Mouse (Mus musculus) skeletal muscle tissue, adult 2 months (tissue): ENCODE measurements around the gene Tdrd7.

Source experiments
- DNase-seq: peaks from one replicate; pipeline ENCODE4 v3.0.0-alpha.2; 2012; ENCODE audit warnings: low read depth, low spot score

The Tdrd7 gene

DNA sequence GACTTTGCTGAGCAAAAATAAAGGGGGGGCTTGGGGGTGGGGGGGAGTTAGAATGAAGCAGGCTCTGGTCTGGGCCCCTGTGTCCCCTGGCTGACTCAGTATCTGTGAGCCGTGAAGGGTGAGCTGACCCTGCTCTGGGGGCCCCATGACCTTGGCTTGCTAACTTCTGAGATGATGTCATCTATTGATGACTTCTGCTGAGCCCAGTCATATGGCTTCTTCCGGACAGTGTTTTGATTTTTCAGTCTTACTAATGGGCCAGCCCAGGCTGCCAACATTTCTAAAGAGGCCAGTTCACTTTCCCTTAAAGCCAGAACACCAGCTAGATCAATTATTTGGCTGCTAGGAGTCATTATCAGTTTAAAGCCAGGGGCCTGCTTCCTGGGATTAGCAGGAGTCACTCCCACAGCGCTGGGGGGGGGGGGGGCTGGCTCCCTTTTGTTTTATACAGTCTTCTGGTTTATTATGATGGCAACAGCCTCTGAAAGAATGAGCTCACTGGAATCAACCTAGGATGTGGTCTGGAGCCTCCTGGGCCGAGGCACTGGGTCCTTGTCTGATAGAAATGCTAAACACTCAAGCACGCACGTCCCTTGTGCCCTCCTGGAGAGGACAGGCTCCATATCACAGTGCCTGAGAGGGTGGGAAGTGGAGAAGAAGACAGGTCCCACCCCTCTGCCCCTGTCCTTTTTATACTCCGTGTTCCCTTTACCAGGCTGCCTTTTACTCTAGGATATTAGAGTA lies 76.8 kb downstream of the Tdrd7 start:
- DNase-seq: no peak

GRCm38 (mm10) chr4:46042505-46042850 lies 77.3 kb downstream of the Tdrd7 start:
- DNase-seq: peak; percentile 67

DNA sequence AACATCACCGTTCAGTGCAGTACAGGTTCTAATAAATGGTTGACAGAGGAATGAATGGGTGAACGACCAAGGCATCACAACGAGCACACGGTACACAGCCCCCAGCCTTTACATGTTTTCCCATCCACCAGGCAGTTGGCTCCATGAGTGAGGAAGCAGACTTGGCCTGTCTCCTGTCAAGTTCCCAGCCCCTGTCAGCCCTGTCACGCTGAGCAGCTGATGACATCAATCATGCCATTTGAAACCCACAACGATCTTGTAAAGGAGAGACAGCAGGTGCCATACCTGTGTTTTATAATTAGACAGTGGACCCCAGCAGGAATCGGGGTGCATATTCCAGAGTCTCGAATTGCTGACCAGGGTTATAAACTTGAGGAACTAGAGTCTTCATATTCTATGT lies 78.2 kb downstream of the Tdrd7 start:
- peak; percentile 78 for DNase-seq

- no peak for DNase-seq
Observed at GRCm38 (mm10) chr4:46047971-46048370, 82.8 kb downstream of the Tdrd7 start.

GRCm38 (mm10) chr4:46048418-46048817 lies 83.3 kb downstream of the Tdrd7 start:
- no peak for DNase-seq

DNA sequence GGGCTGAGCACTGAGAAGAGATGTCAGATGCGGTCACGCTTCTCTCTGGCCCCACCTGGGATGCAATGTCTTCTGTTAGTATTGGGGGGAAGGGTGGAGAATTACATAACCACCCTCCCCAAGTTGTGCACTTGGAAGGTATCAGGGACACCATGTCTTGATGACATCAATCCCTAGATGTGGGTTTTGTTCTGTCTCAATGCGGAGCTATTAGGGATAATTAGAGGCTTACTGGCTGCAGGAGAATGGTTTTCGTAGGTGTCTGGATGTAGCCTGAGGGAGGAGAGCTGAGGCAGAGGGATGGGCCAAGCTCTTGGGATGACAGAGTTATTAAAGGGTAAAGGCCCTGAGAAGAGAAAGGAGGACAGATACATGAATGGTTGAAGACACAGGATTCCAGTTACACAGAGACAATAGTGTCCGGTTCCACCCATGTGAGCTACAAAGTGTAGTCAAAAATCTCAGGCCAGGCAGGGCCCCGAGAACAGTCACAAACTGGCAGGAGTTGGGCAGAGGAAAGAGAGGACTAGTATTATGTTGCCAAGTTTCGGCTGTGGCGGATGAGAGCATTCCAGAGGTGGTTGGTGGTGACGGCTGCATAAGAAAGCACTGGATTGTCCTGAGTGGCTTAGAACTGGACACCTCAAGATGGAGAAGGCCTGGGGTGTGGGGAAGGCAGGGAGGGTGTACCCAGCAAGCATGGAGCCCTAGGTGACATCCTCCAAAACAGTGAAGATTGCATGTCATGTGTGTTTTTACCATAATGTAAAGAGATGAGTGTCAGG lies 88.4 kb downstream of the Tdrd7 start:
- no peak for DNase-seq

GRCm38 (mm10) chr4:46056163-46056562 lies 91.0 kb downstream of the Tdrd7 start:
- no peak for DNase-seq

- DNase-seq: no peak
Observed at GRCm38 (mm10) chr4:46061259-46061962, 96.3 kb downstream of the Tdrd7 start.

- no peak for DNase-seq
Observed at GRCm38 (mm10) chr4:46063841-46064240, 98.7 kb downstream of the Tdrd7 start.

DNA sequence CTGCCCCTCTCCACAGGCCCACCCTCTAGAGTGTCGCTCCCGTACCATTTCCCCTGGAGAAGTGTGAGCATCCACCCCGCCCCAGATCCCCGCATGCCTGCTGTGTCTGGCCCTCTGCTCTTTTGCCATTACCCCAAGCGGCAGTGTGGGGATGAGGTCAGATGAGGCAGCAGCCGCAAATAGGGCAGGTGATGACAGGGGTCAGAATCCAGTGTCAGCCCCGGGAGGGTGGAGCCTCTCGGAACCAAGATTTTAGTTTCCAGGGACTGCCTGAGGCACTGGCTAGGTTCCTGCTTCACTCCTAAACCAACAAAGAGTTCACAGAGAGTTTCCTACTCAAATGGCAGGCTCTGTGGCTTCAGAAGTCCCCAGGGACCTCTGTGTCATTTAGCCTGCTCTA lies 99.1 kb downstream of the Tdrd7 start:
- DNase-seq: peak; percentile 86

DNA sequence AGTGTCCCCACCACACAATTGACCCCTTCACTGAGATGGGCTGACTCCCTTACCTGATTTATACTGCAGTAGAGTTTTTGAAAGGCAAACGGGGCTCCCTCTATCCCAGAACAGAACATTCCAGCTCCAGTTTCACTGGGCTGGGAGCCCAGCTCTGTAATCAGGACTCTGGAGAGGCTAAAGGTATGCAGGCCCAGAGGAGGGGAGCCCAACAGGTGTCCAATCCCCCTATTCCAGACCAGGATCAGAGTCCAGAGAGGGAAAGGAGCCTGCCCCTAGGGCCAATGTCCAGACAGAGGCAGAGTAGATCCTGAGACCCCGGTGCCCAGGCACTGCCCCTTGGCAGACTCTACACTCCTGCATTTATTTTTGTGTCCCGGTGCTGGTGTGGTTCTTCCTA lies 99.8 kb downstream of the Tdrd7 start:
- DNase-seq: peak; percentile 69

DNA sequence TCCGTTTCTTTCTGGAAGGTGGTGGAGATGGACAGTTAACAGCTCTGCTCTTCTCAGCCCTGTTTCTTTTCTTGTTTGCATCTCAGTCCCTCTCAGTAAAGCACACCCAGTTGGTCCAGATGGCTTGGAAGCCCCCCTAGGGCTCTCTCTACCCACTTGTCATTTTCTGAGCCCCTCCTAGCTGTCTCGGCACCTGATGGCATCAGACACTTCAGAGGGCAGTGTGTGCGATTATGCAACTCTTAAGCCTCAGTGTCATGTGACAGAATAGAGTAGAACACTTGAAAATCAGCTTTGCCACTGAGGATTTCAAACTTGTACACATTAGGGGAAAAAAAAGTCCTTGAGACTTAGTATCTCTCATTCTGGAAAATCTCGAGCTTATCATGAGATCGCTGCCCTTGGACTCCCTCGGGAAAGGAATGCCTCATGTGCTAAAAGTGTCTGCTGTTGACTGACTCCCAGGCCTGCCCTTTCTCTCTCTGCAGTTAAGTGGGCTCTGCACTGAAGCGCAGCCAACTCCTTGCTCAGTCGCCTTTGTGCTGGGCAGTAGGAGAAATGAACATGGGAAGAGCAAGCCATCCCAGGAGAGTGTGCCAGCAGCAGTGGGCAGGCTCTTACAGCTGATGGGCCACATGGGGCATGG lies 100.7 kb downstream of the Tdrd7 start:
- no peak for DNase-seq

GRCm38 (mm10) chr4:46068060-46068459 lies 102.9 kb downstream of the Tdrd7 start:
- no peak for DNase-seq

GRCm38 (mm10) chr4:46068573-46068972 lies 103.4 kb downstream of the Tdrd7 start:
- DNase-seq: no peak

DNA sequence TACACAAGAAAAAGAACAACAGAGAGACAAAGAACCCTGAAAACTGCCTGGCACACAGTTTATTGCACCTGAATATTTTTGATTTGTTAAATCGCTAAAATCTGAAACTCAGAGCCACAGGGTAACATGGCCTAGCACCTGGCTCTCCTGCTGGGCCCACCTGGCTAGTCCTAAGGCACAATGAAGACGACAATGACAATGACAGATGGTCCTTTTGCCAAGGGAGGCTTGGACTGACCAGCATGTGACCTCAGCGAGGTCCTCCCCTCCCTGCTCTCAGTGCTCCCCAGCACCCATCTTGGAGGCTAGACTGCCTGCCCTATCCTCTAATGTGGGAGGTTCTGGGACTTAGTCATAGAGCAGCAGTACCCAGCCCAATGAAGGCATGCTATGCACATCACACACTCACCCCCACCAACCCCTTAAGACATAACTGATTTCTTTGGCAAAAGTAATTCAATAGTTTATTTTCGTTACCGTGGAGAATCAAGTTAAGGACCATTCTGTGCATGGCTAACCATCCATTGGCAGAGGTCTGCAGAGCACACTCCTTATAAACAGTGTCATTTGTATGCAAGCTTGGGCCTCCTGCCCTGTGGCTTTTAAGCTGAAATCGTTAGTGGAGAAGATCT lies 104.8 kb downstream of the Tdrd7 start:
- no peak for DNase-seq

DNA sequence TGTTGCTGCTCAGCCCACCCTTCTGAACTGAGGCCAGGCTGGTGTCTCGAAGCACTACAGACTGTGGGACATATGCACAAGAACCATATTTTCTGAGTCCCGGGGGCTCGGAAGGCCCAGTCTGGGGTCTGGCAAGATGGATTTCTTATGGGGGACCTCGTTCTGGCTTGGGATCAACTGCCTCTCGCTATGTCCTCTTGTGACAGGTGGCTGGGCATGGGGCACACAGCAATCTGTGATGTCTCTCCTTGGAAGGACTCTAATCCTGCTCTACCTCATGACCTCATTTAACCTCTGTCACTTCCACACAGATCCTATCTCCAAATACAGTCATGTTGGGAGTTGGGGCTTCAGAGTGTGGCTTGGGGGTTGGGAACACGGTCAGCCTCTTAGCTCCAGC lies 107.5 kb downstream of the Tdrd7 start:
- DNase-seq: no peak

DNA sequence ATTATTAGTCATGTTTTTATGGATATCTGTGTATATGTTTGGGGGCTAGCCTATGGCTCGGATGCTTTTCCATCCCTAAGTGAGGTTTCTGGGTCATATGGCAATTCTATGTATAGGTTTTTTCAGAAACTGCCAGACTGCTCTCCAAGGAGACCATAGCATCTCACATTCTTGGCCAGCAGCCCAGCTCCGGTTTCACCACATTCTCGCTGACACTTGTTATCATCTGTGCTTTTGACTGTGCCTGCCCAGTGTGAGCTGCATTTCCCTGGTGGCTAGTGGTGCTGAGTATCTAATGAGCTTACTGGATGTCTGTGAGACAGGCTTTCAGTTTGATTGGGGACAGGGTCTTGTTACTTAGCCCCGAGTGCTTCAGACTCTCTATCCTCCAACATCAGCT lies 108.6 kb downstream of the Tdrd7 start:
- DNase-seq: no peak

GRCm38 (mm10) chr4:46075664-46076063 lies 110.5 kb downstream of the Tdrd7 start:
- DNase-seq: no peak

- DNase-seq: no peak
Observed at GRCm38 (mm10) chr4:46076892-46077291, 111.8 kb downstream of the Tdrd7 start.

GRCm38 (mm10) chr4:46080261-46080660 lies 115.1 kb downstream of the Tdrd7 start:
- no peak for DNase-seq

GRCm38 (mm10) chr4:46082555-46082954 lies 117.4 kb downstream of the Tdrd7 start:
- peak; percentile 65 for DNase-seq
